Mouse (Mus musculus) forebrain, embryonic 16.5 days (tissue): Measurements from ENCODE around the gene Ube3c. TPM values are rescaled to one million over a fixed set of nuclear protein-coding genes. Genes with fewer than 3 reads are reported as not detected.
A peak's percentile ranks its signal among the peaks of the same experiment; 100 is the strongest.
"Not testable (repeated sequence)": the region's sequence is repeated elsewhere in the genome, so short reads cannot be mapped to it uniquely, and the experiment has no call there.

ENCODE experiments used
- ATAC-seq: fragments of 200-750 bp; cut with Nextera tagmentation; 2 replicates; pipeline ENCODE4 v1.8.0; 2017; ENCODE audit warnings: mild to moderate bottlenecking, moderate library complexity
- H3K27ac ChIP-seq: fragments of 300-500 bp; sonication (generic); 2 replicates; pipeline ENCODE4 v1.5.1; 2014; ENCODE audit warnings: low read length, control low read depth
- H3K27me3 ChIP-seq: fragments of 300-500 bp; sonication (generic); replicated peaks from 2 replicates; pipeline ENCODE4 v1.6.1; 2014; ENCODE audit warnings: low read length; ENCODE audit not compliant: control insufficient read depth, insufficient read depth
- H3K36me3 ChIP-seq: fragments of 300-500 bp; sonication (generic); 2 replicates; pipeline ENCODE4 v1.6.1; 2014; ENCODE audit not compliant: control insufficient read depth, insufficient read depth
- H3K4me1 ChIP-seq: fragments of 300-500 bp; sonication (generic); replicated peaks from 2 replicates; pipeline ENCODE4 v1.6.1; 2014; ENCODE audit warnings: low read length; ENCODE audit not compliant: control insufficient read depth, insufficient read depth
- H3K4me2 ChIP-seq: fragments of 300-500 bp; sonication (generic); 2 replicates; pipeline ENCODE4 v1.6.1; 2014; ENCODE audit warnings: mild to moderate bottlenecking, low read length, control low read depth
- H3K4me3 ChIP-seq: fragments of 300-500 bp; sonication (generic); replicated peaks from 2 replicates; pipeline ENCODE4 v1.5.1; 2014; ENCODE audit warnings: mild to moderate bottlenecking, low read length, control low read depth
- H3K9ac ChIP-seq: fragments of 300-500 bp; sonication (generic); replicated peaks from 2 replicates; pipeline ENCODE4 v1.6.1; 2014; ENCODE audit warnings: low read depth, low read length, control low read depth
- H3K9me3 ChIP-seq: fragments of 300-500 bp; sonication (generic); 2 replicates; pipeline ENCODE4 v1.6.1; 2016; ENCODE audit warnings: low read length; ENCODE audit not compliant: control insufficient read depth
- WGBS: fragments of 180-500 bp; shearing (Covaris S2); extraction: QIAGEN DNeasy Blood & Tissue Kit; methylation state at CpG from one replicate; pipeline ENCODE4 v1.1.7; 2014; 5-methylcytosine and 5-hydroxymethylcytosine counted together
- polyA plus RNA-seq: library from polyadenylated mRNA; unstranded; fragments of >200 nt; fragmentation: Nextera tagmentation; extraction: Ambion mirVana; gene quantifications from 2 replicates; pipeline ENCODE4 v1.2.1, GENCODE M21; 2015

Gene Ube3c
- polyA plus RNA-seq, 1 experiment from 2014 or later = 31.6 TPM

DNA sequence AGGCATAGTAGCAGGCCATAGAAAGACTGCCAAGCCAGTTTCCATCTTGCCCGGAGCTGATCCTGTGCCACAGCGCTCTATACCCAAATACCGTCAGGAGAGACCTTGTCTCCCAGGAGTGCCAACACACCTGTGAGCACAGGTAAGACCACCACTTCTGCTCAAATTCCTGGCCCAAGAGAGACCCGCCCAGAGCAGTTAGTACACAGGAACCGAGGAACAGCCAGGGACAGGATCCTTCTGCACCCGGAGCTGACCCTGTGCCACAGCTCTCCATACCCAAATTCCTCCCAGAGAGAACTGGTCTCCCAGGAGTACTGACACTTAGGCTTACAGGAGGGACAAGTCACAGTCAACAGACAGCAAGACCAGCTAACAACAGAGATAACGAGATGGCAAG, 23.1 kb downstream of the Ube3c start:
- ATAC-seq, H3K27me3 ChIP-seq, H3K4me1 ChIP-seq, H3K4me2 ChIP-seq, H3K27ac ChIP-seq, H3K4me3 ChIP-seq, H3K9ac ChIP-seq, H3K9me3 ChIP-seq: not testable (repeated sequence)
- over 99% methylated on average over 7 of the region's 7 CpGs for WGBS
- peaks cover 34% of the 10 kb centered on the region for H3K36me3 ChIP-seq

DNA sequence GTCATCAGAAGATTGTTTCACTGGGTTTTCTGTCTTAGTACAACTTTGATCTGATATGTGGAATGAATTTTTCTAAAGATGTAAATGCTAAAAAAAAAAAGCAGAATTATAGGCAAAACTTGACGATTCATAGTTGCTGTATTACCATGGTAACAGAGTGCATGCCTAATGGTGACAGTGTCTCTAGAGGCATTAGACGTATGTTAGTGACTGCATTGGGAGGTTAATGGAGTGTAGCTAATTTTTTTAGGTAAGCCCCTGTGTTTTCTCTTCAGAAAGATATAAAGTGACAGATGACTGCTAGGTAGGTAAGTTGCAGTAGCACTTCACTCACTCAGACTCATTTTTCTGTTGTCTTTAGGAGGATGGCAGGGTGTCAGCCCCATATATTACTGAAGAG, 37.5 kb downstream of the Ube3c start:
- H3K4me2 ChIP-seq = no peak overlapping the region
- H3K9me3 ChIP-seq = no peaks in the 10 kb centered on the region
- H3K36me3 ChIP-seq = peaks cover 21% of the 10 kb centered on the region; the same call in 1 of the 2 replicates
- H3K27me3 ChIP-seq = no peaks in the 10 kb centered on the region
- no peak overlapping the region for H3K27ac ChIP-seq
- no peak overlapping the region for H3K9ac ChIP-seq
- ATAC-seq = peak; percentile 84
- no peaks in the 10 kb centered on the region for H3K4me1 ChIP-seq
- WGBS = 68% methylated on average over 2 of the region's 2 CpGs
- H3K4me3 ChIP-seq = no peak overlapping the region

DNA sequence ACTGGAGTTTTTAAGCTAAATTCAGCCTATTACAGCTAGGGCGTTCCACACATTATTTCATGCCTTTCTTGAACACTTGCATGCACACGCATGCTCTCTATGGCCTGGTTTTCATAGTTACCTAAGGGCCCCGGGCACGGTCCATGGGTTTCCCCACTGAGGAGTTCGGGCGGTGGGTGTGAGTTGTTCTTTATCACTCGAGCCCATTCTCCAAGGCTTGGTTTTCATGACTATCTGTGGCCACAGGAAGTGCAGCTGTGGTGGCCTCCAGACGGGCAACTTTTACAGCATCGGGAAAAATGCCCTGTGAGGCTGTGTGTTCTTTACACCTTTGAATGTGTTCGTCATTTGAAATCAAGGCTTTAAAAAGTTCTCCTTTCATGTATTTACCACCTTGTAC, 56.6 kb downstream of the Ube3c start:
- H3K9ac ChIP-seq = no peak overlapping the region
- H3K4me3 ChIP-seq = no peak overlapping the region
- WGBS = 94% methylated on average over 10 of the region's 10 CpGs
- no peaks in the 10 kb centered on the region for H3K27me3 ChIP-seq
- no peak overlapping the region for H3K27ac ChIP-seq
- no peaks in the 10 kb centered on the region for H3K4me1 ChIP-seq
- H3K9me3 ChIP-seq = no peaks in the 10 kb centered on the region
- H3K4me2 ChIP-seq = no peak overlapping the region
- no peak for ATAC-seq
- H3K36me3 ChIP-seq = peaks cover 5% of the 10 kb centered on the region

DNA sequence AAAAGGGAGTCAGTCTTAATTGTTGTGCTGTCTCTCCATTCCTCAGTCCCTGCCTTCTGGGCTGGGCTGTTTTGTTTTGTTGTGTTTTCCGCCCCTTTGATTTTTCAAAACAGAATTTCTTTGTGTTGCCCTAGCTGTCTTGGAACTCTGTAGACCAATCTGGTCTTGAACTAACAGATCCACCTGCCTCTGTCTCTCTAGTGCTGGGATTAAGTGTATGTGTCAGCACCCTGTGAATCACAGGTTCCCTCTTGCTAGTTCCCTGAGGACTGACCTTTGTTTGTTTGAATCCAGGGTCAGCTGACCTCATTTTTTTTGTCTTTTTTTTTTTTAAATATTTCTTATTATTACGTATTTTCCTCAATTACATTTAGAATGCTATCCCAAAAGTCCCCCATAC, 60.9 kb downstream of the Ube3c start:
- Histone ChIP-seq H3K27me3 (no peaks in the 10 kb centered on the region), H3K4me2 (no peak overlapping the region), H3K4me1 (no peaks in the 10 kb centered on the region), H3K9ac (no peak overlapping the region), H3K9me3 (no peaks in the 10 kb centered on the region), H3K36me3 (peaks cover 15% of the 10 kb centered on the region), H3K4me3 (no peak overlapping the region), H3K27ac (no peak overlapping the region)
- WGBS = 88% methylated on average over 2 of the region's 2 CpGs
- ATAC-seq = no peak

DNA sequence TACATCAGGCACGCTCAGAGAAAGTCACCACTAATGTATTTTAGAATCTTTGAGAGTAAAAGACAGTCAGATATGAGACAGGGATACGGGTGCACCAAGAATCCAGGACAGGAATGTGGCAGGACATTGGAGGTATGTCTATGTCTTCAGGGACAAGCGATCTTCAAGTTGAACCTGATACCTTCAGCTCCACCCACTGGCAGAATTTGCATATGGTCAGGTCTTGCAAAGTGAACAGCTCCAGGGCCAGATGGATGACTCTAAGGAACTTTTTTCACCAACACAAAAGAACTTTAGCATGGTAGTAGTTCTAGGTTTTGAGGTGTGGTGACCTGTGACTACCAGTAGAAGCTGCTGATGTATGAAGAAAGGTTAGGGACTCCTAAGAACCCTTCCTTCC, 62.7 kb downstream of the Ube3c start:
- no peak for ATAC-seq
- no peak overlapping the region for H3K27ac ChIP-seq

DNA sequence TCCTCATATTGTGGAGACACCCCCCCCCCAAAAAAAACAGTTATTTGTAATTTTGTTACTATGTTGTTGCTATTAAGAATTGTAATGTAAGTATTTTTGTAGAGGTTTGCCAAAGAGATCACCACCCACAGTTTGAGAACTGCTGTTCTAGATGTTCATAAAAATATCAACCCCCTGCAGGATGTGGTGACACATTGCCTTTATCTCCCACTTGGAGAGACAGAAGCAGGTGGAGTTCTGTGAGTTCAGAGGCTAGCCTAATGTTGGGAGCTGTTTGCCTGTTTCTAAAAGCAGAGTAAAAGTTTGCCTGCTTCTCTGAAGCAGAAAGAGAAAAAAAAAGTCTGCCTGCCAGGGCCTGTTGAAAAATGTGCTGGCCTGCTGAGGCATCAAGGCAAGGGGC, 67.3 kb downstream of the Ube3c start:
- Histone ChIP-seq H3K9me3 (no peaks in the 10 kb centered on the region), H3K4me1 (no peaks in the 10 kb centered on the region), H3K27me3 (no peaks in the 10 kb centered on the region), H3K27ac (no peak overlapping the region), H3K9ac (no peak overlapping the region), H3K36me3 (peaks cover 27% of the 10 kb centered on the region), H3K4me3 (no peak overlapping the region), H3K4me2 (no peak overlapping the region)
- no peak for ATAC-seq

More for the DNA sequence above, 62.7 kb downstream of the Ube3c start:
- Histone ChIP-seq H3K9ac (no peak overlapping the region), H3K27me3 (no peaks in the 10 kb centered on the region), H3K4me2 (no peak overlapping the region), H3K4me3 (no peak overlapping the region), H3K4me1 (no peaks in the 10 kb centered on the region), H3K36me3 (peaks cover 18% of the 10 kb centered on the region), H3K9me3 (no peaks in the 10 kb centered on the region)
- 92% methylated on average over 3 of the region's 3 CpGs for WGBS

DNA sequence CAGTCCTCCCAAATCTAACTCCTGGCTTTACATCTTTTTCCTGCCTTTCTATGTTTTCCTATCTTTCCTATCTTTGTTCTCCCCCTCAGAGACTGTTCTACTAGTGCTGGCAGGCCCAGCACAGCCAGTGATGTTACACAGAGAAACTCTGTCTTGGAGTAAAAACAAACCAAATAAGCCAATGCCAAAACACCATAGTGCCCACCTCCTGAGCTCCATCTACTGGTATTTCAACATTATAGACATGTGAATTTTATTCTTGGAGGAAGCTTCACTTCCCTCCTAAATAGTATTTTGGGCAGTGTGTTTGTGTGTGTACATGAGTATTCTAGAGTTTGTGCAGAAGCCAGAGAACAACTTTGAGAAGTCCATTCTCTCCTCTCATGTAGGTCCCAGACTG, 67.8 kb downstream of the Ube3c start:
- Histone ChIP-seq H3K9ac (no peak overlapping the region), H3K4me2 (no peak overlapping the region), H3K4me1 (no peaks in the 10 kb centered on the region), H3K9me3 (no peaks in the 10 kb centered on the region), H3K27me3 (no peaks in the 10 kb centered on the region), H3K36me3 (peaks cover 22% of the 10 kb centered on the region), H3K4me3 (no peak overlapping the region), H3K27ac (no peak overlapping the region)
- ATAC-seq = no peak

DNA sequence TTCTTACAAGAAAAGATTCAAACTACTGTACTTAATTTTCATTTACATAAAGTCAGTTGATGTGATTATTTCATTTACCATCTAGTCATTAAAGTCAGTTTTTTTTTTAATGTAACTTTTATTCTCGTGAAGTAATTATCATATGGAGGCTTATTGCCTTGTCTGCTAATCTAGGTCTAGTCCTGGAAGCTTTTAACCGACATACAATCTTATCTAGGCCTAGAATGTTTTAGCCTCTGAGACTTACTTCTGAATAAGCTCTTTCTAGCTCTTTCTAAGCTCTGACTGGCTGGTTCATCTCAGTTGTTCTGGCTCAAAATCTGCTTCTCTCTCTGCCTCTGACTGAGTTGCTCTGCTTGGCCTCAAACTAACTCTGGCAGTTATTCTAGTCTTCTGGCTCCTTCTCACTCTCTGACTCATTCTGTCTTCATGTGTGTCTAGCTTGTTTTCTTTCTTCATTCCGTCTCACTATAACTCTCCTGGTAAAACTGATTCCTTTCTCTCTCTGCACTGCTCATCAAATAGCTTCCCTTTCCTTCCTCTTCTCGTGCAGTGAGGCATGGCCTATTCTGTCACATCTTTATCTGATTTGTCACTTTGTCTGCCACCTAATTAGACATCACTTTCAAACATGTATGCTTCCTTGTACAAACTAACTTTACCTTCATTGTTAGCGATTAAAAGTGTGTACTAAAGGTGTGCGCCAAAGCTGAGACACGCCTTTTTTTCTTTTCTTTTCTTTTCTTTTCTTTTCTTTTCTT, 72.3 kb downstream of the Ube3c start:
- no peak for ATAC-seq
- Histone ChIP-seq H3K27ac (no peak overlapping the region), H3K36me3 (peaks cover 20% of the 10 kb centered on the region), H3K4me2 (no peak overlapping the region), H3K4me1 (no peaks in the 10 kb centered on the region), H3K27me3 (no peaks in the 10 kb centered on the region), H3K9me3 (no peaks in the 10 kb centered on the region), H3K9ac (no peak overlapping the region), H3K4me3 (no peak overlapping the region)
- WGBS = 79% methylated on average over 7 of the region's 7 CpGs

DNA sequence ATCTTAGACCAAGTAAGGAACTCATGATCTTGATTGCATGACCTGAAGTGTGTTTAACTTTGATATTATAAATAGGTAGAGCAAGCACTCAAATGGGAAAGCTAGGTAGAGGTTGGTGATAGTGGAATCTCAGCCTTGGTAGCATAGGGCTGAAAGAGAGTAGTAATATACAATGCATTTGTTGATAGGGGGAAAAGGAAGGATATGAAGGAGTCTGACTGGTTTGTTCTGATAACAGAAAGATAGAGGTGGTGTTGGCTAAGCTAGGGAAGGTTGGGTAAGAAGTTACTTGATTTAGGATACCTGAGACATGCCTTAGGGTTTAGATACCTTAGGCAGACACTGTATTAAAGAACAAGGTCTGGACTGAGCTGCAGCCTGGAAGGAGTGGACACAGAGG, 82.7 kb downstream of the Ube3c start:
- H3K4me1 ChIP-seq = no peaks in the 10 kb centered on the region
- no peak overlapping the region for H3K4me2 ChIP-seq
- peaks cover 7% of the 10 kb centered on the region; the same call in 1 of the 2 replicates for H3K36me3 ChIP-seq
- H3K27me3 ChIP-seq = no peaks in the 10 kb centered on the region
- H3K4me3 ChIP-seq = no peak overlapping the region
- no peak for ATAC-seq
- H3K9me3 ChIP-seq = no peaks in the 10 kb centered on the region
- H3K9ac ChIP-seq = no peak overlapping the region
- no peak overlapping the region for H3K27ac ChIP-seq
